In the genomic region with DNA sequence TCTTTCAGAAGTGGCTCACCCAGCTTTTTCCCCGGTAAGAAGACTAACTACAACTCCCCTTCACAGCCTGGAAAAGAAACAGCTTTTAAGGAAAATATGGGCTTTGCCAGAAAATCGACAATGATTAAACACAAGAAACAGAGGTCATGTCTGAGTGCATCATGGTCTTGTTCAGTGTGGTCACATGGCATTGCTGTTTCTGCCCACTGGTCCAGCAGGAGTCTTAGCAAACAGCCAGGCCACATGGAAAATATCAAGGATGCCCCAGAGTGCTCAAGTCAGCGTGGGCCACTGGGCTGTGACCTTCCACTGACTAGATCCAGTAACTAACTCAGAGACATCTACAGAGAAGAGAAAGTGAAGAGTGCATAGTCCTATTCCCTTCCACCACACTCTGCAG, we compare ENCODE assay signal across 13 mouse cellular contexts. TPM values are rescaled to one million over a fixed set of nuclear protein-coding genes. Genes with fewer than 3 reads are reported as not detected.
"Had no signal": no experiment of that assay in that cellular context is flagged by ENCODE, and none has a peak within 500 bp of the region (broad histone marks: within the 10 kb centered on the region; RNA-seq: fewer than 3 reads in every experiment).

No protein-coding gene starts in this region.

- ATAC-seq: intestine, postnatal 0 days; liver, postnatal 0 days; lung, postnatal 0 days; midbrain, embryonic 13.5 days; midbrain, embryonic 16.5 days had no signal

- DNase-seq: retina, postnatal 1 day; right cerebral cortex, postnatal 25 days had no signal

RNA-seq across cellular contexts. Expression of gene Bmp10, which starts 23.0 kb away (rescaled TPM):
- total RNA-seq: layer of hippocampus, adult 8-10 months; left cerebral cortex, adult 8-10 months; left cerebral cortex, postnatal 14 days; megakaryocyte, adult 5-6 weeks; monocyte, adult 5-6 weeks; neutrophil, adult 5-6 weeks had no signal
